Mouse (Mus musculus) frontal cortex, adult 2 months (tissue): Measurements from ENCODE around the gene Tfeb. TPM values are rescaled to one million over a fixed set of nuclear protein-coding genes. Genes with fewer than 3 reads are reported as not detected.

Experiments
- DNase-seq, 2 experiments: peaks; one replicate each; pipeline ENCODE4 v3.0.0; 2022; ENCODE audit warnings: low spot score in 1 of 2; ENCODE audit errors: extremely low spot score in 1 of 2
- polyA plus RNA-seq: library from polyadenylated mRNA; depleted of rRNA; stranded (reverse); fragments of >200 nt; gene quantifications from 2 replicates; pipeline ENCODE4 v1.2.3, GENCODE M21; 2012; rRNA removed

Gene Tfeb
- polyA plus RNA-seq, result 9.5 and 9.9 TPM in 2 replicates

GRCm38 (mm10) chr17:47736856-47737255 is at the start of gene Tfeb:
TSS of gene Tfeb (plus strand) at chr17:47737030.
- peak; percentile 85 to 99 for DNase-seq

DNA sequence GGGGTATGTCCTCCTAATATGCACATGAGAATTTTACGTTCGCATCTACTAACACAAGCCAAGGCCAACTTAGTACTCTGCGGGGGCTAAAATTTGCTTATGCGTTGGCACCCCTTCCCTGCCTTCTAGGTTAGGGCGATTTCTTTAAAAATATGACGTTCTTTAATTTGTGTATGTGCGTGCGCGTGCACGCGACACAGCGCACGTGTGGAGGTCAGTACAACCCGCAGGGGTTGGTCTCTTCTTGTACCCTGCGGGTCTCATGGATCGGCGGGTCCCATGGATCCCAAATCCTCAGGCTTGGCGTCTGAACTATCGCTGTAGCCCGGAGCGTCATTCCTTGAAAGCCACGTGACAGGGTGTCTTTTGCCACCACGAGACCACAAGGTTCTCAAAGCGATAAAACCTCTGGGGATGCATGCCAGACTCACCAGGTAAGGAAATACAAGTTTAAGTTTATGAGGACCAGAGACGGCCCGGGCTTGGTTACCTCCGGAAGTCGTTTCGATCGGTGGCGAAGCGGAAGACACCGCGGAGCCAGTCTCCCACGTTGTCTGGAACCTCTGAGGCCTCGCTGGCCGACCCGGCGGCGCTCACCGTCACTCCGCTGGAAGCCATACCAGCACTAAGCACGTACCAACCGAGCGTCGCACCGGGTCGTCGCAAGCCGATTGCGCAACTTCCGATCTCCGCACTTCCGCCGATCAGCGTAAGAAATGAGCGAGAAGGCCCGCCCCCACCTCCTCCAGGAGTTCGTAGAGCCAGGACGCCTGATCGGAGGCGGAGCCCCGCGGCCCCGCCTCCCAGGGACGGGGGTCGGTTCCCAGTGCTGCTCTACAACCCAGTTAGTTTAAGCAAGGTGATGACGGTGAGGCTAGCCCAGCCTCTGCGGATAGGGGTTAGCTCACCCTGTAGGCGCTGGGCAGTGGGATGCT is 49.2 kb upstream of the Tfeb start:
- DNase-seq, result peak; percentile 92 to 98

DNA sequence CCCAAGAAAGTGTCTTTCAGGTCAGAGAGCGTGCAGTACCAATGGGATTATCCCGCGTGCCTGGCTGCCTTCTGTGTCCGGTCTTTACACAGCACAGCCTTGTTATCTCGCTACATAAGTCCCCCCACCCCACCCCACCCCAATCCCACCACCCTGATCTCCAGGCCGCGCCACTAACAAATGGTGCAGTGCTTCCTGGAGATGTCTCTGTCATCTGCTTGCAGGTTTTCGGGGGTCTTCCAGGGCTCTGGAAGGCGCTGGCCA is 48.6 kb upstream of the Tfeb start, which contains the start of gene Tomm6:
TSS of gene Tomm6 (minus strand) at position 43 of the 264 bp plus-strand sequence.
- DNase-seq, result no peak

DNA sequence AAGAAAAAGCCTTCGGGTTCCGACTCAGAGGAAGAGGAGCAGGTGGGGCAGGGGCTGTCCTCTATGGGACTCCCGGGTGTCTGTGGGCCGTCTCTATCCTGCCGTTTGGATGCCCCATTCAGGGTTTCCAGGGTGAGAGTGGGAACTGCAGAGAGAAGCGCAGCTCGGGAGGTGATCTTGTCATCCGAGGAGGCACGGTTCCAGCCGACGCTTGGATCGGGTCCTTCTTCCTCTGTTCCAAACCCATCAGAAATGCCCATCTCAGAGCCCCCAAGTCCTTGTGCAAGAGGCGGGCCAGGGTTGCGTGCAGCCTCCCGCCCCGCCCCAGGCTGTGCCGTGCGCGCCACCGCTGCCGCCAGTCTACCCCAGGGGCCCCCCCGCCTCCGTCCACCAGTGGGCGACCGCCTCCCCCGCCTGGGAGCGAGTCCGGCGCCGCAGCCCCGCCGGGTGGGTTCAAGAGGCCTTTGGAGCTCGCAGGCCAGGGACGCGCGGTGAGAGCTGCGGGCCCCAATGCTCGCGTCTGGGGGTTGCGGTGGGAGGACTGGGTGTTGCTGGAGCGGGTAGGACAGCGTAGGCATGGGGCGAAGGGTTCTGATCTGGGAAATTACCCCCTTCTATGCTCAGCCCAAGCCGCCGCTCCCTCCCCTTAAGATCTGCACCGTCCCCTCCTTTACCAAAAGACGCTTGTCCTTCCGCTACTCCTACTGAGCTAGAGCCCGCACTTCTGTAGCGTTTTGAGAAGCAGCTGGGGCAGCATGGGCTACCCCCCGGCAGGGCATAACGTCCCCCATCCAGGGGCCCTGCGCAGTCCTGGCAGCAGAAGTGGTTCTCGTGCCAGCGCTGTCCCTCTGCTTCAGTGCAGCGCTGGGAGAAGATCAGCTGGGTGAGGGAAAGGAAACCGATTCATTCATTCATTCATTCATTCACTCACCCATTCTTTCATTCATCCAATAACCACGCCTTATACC is 47.9 kb upstream of the Tfeb start, which contains the start of gene Frs3:
TSS of gene Frs3 (plus strand) at position 423 of the 968 bp plus-strand sequence.
- peak; percentile 47 to 81 for DNase-seq

DNA sequence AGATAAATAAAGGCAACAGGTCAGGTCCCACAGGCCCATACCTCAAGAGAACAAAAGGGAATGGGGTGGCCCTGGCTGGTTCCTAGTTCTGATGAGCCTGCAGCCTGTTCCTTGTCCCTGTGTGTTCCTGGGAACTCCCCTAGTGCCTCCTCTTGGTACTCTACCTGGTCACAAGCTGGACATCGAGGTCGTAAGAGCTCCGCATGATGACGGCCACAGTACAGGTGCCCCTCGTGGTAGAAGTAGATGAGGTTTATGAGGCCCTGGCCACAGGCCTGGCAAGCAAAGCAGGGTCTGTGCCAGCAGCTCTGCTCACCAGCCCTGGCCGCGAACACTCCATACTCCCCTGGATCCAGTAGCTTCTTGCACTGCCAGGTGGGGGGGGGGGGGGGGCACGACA is 46.9 kb upstream of the Tfeb start:
- no peak for DNase-seq

DNA sequence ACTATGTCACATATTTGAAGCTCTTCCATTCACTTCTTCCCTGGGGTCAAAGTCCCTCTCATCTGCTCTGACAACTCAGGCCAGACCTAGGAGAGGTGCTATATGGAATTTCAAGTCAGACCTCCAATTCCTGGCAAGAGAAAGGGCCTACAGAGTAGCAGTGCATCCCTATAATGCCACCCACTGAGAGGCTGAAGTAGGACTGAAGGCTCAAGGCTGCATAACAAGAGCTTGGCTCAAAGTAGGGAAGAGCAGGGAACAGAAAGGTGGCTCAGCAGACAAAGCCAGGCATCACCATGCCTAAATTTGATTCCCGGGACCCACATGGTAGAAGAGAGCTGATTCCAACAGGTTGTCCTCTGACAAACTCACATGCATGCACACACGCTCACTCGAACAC is 45.2 kb upstream of the Tfeb start:
- DNase-seq, result no peak

- no peak for DNase-seq
Measured at GRCm38 (mm10) chr17:47693671-47694441, 43.0 kb upstream of the Tfeb start.

- DNase-seq, result no peak
Measured at GRCm38 (mm10) chr17:47694442-47694502, 42.6 kb upstream of the Tfeb start, which contains the start of gene Gm21981. TSS of gene Gm21981 (minus strand) at chr17:47694455.

GRCm38 (mm10) chr17:47694503-47695336 is 42.1 kb upstream of the Tfeb start, which contains the start of gene Prickle4:
TSS of gene Prickle4 (minus strand) at chr17:47694736.
- peak; percentile 92 to 98 for DNase-seq

DNA sequence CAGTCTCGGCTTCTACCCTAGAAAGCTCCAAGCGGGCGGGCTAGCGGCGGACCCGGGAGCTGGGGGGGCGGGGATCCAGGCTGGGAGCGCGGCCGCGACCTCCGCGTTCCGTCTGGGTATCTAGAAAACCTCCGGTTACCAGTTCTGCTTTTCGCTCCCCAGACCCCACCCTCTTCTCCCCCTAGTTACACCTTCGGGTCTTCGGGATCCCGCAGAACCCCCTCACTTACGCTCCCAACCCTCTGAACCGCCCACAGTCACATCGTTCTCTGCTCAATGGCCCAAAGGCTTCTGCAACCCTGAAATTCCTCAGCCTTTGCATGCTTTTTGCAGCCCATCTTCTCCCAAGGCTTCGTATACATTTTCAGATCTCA is 41.5 kb upstream of the Tfeb start:
- DNase-seq, result peak in 1 of 2 experiments; percentile 36

GRCm38 (mm10) chr17:47698156-47698555 is 38.7 kb upstream of the Tfeb start:
- no peak for DNase-seq

DNA sequence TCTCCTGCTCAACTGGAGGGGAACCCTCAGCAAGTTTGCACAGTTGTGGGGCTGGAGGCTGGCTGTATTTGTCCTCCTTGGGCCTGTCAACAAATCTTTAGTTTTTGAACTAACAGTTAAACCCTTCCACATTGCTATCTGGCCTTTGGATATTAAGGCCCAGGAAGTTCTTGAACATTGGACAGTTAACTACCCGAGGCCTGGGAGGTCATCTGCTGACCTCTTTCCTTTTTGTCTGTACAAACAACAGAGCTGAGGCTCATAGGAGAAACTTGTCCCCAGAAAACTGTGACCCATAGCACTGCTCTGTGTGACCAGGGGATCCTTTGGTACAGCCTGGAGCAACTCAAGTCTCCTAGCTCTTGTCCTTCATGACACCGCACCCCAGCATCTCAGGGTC is 37.8 kb upstream of the Tfeb start:
- no peak for DNase-seq

GRCm38 (mm10) chr17:47701793-47702192 is 35.0 kb upstream of the Tfeb start:
- DNase-seq, result peak in 1 of 2 experiments; percentile 36

DNA sequence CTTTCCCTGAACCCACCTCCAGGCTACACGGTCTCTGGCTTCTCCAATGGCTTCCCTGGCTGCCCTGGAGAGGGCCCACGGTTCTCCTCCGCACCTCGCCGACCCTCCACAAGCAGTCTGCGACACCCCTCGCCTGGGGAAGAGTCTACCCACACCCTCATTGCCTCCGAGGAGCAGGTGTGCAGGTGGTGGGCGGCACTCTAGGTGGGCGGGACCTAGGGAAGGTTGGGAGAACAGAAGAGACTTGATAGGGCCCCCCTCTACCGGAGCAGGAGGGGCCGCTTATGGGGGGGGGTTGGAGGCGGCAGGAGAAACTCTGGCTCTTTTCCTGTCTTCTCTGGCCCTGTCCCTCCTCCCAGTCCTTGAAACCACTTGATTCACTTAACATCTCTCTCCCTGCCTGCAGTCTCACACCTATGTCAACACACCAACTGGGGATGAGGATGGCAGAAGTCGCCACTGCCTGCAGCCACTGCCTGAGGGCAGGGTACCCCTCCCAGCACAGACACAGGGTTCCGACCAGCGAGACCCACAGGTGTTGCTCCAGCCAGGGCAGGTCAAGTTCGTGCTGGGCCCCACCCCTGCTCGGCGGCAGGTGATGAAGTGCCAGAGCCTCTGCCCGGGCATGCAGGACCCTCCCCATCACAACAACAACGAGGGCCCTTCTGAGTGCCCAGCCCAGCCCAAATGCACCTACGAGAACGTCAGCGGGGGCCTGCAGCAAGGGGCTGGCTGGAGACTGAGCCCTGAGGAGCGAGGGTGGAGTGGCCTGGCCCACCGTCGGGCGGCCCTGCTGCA is 34.1 kb upstream of the Tfeb start:
- no peak for DNase-seq

DNA sequence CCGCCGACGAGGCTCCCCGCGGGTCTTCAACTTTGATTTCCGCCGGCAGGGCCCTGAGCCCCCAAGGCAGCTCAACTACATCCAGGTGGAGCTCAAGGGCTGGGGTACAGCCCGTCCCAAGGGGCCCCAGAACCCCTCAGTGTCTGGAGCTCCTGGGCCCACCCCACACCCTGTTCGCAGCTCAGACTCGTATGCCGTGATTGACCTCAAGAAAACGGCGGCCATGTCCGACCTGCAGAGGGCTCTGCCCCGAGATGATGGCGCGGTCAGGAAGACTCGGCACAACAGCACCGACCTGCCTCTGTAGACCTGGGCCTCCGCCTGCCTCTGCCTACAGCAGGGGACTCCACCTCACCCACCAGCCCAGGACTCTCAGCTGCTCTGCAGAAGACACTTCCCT is 33.3 kb upstream of the Tfeb start:
- DNase-seq, result no peak

DNA sequence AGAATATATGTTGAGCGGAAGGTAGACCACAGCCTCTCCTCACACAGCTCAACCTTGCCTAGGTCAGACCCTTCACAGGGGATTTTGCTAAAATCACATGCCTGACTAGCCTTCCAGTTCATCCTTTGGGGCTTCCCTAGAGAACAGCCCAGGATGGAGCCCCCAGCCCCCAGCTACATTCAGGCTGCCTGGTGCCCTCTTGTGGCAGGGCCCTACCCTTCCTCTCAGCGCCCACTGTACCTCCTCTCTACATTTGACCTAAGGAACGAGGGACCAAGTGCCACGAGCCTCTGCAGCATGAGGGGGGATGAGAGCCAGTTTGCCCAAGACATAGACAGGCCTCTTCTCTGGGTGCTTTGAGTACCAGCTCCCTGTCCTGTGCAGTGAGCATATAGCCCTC is 32.1 kb upstream of the Tfeb start:
- no peak for DNase-seq

DNA sequence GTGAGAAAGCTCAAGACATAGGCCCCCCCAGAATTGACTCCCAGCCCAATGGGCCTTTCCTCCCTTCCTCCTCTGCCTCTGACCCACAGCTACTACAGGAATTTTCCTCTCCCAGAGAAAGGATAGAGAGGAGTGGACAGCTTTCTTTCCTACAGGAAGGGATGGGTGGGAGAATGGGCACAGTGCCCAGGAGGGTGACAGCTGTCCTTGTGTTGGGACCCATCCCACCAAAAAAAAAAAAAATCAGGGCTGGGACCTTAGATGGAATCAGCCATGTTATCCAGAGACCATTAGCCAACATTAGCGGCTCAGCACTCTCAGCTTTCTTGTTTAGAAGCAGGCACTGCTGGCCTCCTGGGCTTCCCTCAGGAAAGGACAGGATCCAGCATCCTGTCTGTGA is 30.6 kb upstream of the Tfeb start:
- DNase-seq, result no peak

- no peak for DNase-seq
Measured at GRCm38 (mm10) chr17:47707961-47708360, 28.9 kb upstream of the Tfeb start.

DNA sequence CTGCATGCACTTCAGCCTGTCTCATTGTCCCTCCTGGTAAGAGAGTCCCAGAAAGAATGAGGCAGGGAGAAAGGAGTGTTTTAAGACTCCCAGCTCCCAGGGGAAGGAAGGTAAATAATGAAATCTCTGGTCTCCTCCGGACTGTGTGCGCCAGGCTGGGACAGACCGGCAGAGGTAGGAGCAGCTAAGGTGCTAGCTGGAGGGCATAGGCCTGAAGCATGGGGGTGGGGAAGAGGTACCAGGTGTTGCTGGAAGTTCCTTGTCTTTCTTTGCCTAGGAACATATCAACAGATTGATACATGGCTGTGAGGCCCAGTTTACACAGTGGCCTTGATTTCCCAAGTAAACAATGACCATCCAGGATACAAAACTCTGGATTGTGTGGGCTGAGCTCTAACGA is 27.9 kb upstream of the Tfeb start:
- DNase-seq, result no peak
